Mouse (Mus musculus) neural tube, embryonic 12.5 days (tissue): ENCODE results near the gene Nkain2. TPM values are rescaled to one million over a fixed set of nuclear protein-coding genes. Genes with fewer than 3 reads are reported as not detected.

Experiments
- ATAC-seq: fragments of 200-750 bp; cut with Nextera tagmentation; 2 replicates; pipeline ENCODE4 v1.8.0; 2017; ENCODE audit warnings: low read depth, mild to moderate bottlenecking, moderate TSS enrichment, moderate library complexity; ENCODE audit not compliant: low FRiP score
- H3K27ac ChIP-seq: fragments of 300-500 bp; sonication (generic); 2 replicates; pipeline ENCODE4 v1.5.1; 2016
- H3K27me3 ChIP-seq: fragments of 300-500 bp; sonication (generic); replicated peaks from 2 replicates; pipeline ENCODE4 v1.6.1; 2016; ENCODE audit warnings: mild to moderate bottlenecking
- H3K36me3 ChIP-seq: fragments of 300-500 bp; sonication (generic); 2 replicates; pipeline ENCODE4 v1.6.1; 2016; ENCODE audit warnings: mild to moderate bottlenecking
- H3K4me1 ChIP-seq: fragments of 300-500 bp; sonication (generic); 2 replicates; pipeline ENCODE4 v1.6.1; 2016
- H3K4me2 ChIP-seq: fragments of 300-500 bp; sonication (generic); replicated peaks from 2 replicates; pipeline ENCODE4 v1.6.1; 2016; ENCODE audit warnings: mild to moderate bottlenecking
- H3K4me3 ChIP-seq: fragments of 300-500 bp; sonication (generic); 2 replicates; pipeline ENCODE4 v1.5.1; 2016
- H3K9ac ChIP-seq: fragments of 300-500 bp; sonication (generic); 2 replicates; pipeline ENCODE4 v1.6.1; 2016; ENCODE audit warnings: mild to moderate bottlenecking
- H3K9me3 ChIP-seq: fragments of 300-500 bp; sonication (generic); 2 replicates; pipeline ENCODE4 v1.6.1; 2016; ENCODE audit warnings: mild to moderate bottlenecking
- WGBS: fragments of 180-500 bp; shearing (Covaris S2); methylation state at CpG from one replicate; pipeline ENCODE4 v1.1.7; 2016; 5-methylcytosine and 5-hydroxymethylcytosine counted together
- polyA plus RNA-seq: library from polyadenylated mRNA; unstranded; fragments of >200 nt; fragmentation: Nextera tagmentation; extraction: Ambion mirVana; gene quantifications from 2 replicates; pipeline ENCODE4 v1.2.1, GENCODE M21; 2016

The Nkain2 gene
- polyA plus RNA-seq, 1 experiment from 2014 or later, result 7.2 TPM

- H3K9me3 ChIP-seq, result no peaks in the 10 kb centered on the region
- H3K9ac ChIP-seq, result no peak overlapping the region
- 20% methylated on average over 5 of the region's 5 CpGs for WGBS
- no peak overlapping the region for H3K4me2 ChIP-seq
- ATAC-seq, result peak; percentile 79
- no peaks in the 10 kb centered on the region for H3K36me3 ChIP-seq
- H3K27me3 ChIP-seq, result no peaks in the 10 kb centered on the region
- no peaks in the 10 kb centered on the region for H3K4me1 ChIP-seq
- no peak overlapping the region for H3K4me3 ChIP-seq
- no peak overlapping the region for H3K27ac ChIP-seq
These were observed 1147.7 kb downstream of the Nkain2 start for GRCm38 (mm10) chr10:31742443-31743057.

- Histone ChIP-seq H3K27me3 (no peaks in the 10 kb centered on the region), H3K4me2 (no peak overlapping the region), H3K27ac (no peak overlapping the region), H3K4me1 (no peaks in the 10 kb centered on the region), H3K4me3 (no peak overlapping the region), H3K9me3 (no peaks in the 10 kb centered on the region), H3K9ac (no peak overlapping the region), H3K36me3 (no peaks in the 10 kb centered on the region)
- ATAC-seq, result no peak
These were observed 1162.2 kb downstream of the Nkain2 start for GRCm38 (mm10) chr10:31728036-31728435.

- Histone ChIP-seq H3K27me3 (no peaks in the 10 kb centered on the region), H3K4me1 (no peaks in the 10 kb centered on the region), H3K27ac (no peak overlapping the region), H3K36me3 (no peaks in the 10 kb centered on the region), H3K4me2 (no peak overlapping the region), H3K4me3 (no peak overlapping the region), H3K9me3 (no peaks in the 10 kb centered on the region), H3K9ac (no peak overlapping the region)
- ATAC-seq, result no peak
- WGBS, result 85% methylated on average over 3 of the region's 3 CpGs
These were observed 1243.0 kb downstream of the Nkain2 start for GRCm38 (mm10) chr10:31647270-31647669.

GRCm38 (mm10) chr10:31646083-31646482, 1244.2 kb downstream of the Nkain2 start:
- ATAC-seq, result no peak
- no peak overlapping the region for H3K4me3 ChIP-seq
- no peaks in the 10 kb centered on the region for H3K4me1 ChIP-seq
- H3K4me2 ChIP-seq, result no peak overlapping the region
- H3K9ac ChIP-seq, result no peak overlapping the region
- no peaks in the 10 kb centered on the region for H3K36me3 ChIP-seq
- H3K27ac ChIP-seq, result no peak overlapping the region
- H3K9me3 ChIP-seq, result no peaks in the 10 kb centered on the region
- whole genome bisulfite sequencing, result 34% methylated on average over 1 of the region's 1 CpGs
- no peaks in the 10 kb centered on the region for H3K27me3 ChIP-seq

Other genes starting within 250 kb of the Nkain2 start
- gene Trdn, start 190.1 kb upstream of the Nkain2 start, polyA plus RNA-seq, result 1.7 and 2.8 TPM in 2 replicates